Mouse (Mus musculus): ENCODE data around the gene Kif28.

The Kif28 gene

GRCm38 (mm10) chr1:179645980-179646268 lies 99.1 kb downstream of the Kif28 start:
- no peak for DNase-seq (ENCODE audit: low read depth, low spot score)

Data from CD4-positive helper T cell, adult 2 months (primary cell).